Mouse (Mus musculus) kidney, adult 2 months (tissue): ENCODE results near the gene Il34. TPM values are rescaled to one million over a fixed set of nuclear protein-coding genes. Genes with fewer than 3 reads are reported as not detected.

Experiments used
- DNase-seq: peaks from one replicate; pipeline ENCODE4 v3.0.0; 2021
- H3K27ac ChIP-seq: fragments of 200-500 bp; 2 replicates; pipeline ENCODE4 v1.5.1; 2012; ENCODE audit warnings: low read depth, low read length, control low read depth, inconsistent platforms; ENCODE audit not compliant: insufficient read depth
- H3K27me3 ChIP-seq: fragments of 200-500 bp; replicated peaks from 2 replicates; pipeline ENCODE4 v1.6.1; 2012; ENCODE audit warnings: mild to moderate bottlenecking, moderate library complexity, low read length, inconsistent platforms; ENCODE audit not compliant: control insufficient read depth, insufficient read depth
- H3K36me3 ChIP-seq: fragments of 200-500 bp; 2 replicates; pipeline ENCODE4 v1.6.1; 2012; ENCODE audit warnings: mild to moderate bottlenecking, moderate library complexity, low read length, inconsistent platforms; ENCODE audit not compliant: control insufficient read depth, insufficient read depth
- H3K4me1 ChIP-seq: fragments of 200-500 bp; 2 replicates; pipeline ENCODE4 v1.6.1; 2011; ENCODE audit warnings: low read length; ENCODE audit not compliant: control insufficient read depth, insufficient read depth
- H3K4me3 ChIP-seq: fragments of 200-500 bp; 2 replicates; pipeline ENCODE4 v1.5.1; 2011; ENCODE audit warnings: mild to moderate bottlenecking, low read depth, low read length, control low read depth; ENCODE audit not compliant: insufficient read depth
- CTCF ChIP-seq: fragments of 200-500 bp; conservative IDR thresholded peaks from 2 replicates; pipeline ENCODE4 v1.5.1; 2011; ENCODE audit warnings: low read depth, mild to moderate bottlenecking, control low read depth, low read length, moderate library complexity, mixed read lengths; ENCODE audit not compliant: insufficient read depth, insufficient read length
- POLR2A ChIP-seq: fragments of 200-500 bp; IDR thresholded peaks from one replicate; pipeline ENCODE4 v1.6.1; 2011; ENCODE audit warnings: low read depth, low read length, control low read depth
- WGBS: fragments of 180-500 bp; shearing (Covaris S2); methylation state at CpG from one replicate; pipeline ENCODE4 v1.1.7; 2018; 5-methylcytosine and 5-hydroxymethylcytosine counted together
- polyA plus RNA-seq: library from polyadenylated mRNA; depleted of rRNA; stranded (reverse); fragments of >200 nt; gene quantifications from 2 replicates; pipeline ENCODE4 v1.2.3, GENCODE M21; 2012

The Il34 gene
- polyA plus RNA-seq, 1 experiment: 21.8 TPM

DNA sequence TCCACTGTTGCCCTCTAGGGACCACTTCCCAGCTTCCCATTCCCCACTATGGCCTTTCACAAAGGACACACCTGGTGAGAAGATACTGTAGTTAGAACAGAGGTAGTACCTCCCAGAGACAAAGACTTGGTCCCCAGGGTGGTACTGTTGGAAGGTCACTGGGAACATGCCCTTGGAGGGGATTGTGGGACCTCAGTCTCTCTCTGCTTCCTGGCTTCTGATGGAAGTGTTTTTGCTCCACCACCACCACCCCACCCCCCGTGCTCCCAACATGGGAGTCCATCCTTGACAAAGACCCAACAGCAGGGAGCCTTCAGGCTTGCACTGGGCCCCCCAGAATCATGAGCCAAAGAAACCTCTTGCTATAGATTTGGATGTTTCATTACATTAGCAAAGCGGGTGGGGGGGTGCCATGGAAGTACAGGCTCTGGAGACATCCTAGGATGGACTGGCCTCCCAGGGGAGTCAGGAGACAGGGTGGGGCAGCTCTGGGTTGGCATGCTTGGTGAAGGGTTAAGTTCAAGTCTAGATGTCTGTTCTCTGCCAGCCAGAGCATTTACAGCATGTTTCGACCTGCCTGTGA, 99.3 kb downstream of the Il34 start:
- no peaks in the 10 kb centered on the region for H3K27me3 ChIP-seq
- no peaks in the 10 kb centered on the region for H3K36me3 ChIP-seq
- H3K4me3 ChIP-seq: no peak overlapping the region
- no peaks in the 10 kb centered on the region for H3K4me1 ChIP-seq
- no peak overlapping the region for H3K27ac ChIP-seq
- no peak for TF ChIP-seq POLR2A
- TF ChIP-seq CTCF: no peak
- no peak for DNase-seq
- 88% methylated on average over 3 of the region's 3 CpGs for WGBS

DNA sequence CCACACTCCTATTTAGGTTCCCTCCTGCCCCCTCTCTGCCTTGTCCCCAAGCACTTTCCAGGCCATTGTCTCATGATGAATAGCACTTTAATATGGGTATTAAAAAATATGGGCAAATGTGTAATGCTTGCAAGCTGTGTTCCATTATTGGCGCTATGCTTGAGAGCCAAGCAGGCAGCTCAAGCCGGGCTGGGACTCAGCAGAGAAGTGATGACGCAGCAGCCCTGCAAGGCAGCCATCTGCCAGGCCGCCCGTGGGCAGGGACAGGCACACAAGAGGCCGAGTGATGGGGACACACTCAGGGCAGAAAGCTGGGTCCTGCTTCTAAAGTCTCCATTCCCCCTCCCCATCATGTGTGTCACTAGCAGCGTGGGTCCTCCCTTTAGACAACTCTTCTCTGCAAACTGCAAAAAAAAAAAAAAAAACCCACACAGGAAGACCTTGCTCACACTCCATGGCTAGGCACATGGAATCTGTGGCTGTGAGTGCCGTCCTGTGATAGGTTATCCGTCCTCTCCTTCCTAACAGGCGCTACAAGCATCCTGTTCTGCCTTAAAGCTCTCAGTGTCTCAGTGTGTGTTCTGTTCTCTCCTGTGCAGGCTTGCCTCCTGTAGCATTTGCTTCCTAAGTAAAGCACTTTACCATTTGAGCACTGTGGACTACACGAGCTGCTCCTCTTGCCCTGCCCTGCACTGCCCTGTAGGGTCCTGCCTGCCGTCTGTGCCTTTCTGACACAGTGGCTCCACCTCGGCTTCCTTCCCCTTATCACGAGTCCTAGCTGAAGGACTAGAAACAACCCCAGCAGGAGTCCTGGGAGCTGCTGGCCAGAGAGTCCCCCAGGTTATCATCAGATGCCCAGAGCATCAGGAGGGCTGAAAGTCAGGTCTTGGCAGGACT, 100.1 kb downstream of the Il34 start:
- Histone ChIP-seq H3K27ac (no peak overlapping the region), H3K27me3 (no peaks in the 10 kb centered on the region), H3K4me1 (no peaks in the 10 kb centered on the region), H3K36me3 (no peaks in the 10 kb centered on the region), H3K4me3 (no peak overlapping the region)
- TF ChIP-seq POLR2A (no peak), CTCF (no peak)
- no peak for DNase-seq
- 70% methylated on average over 14 of the region's 14 CpGs for WGBS

DNA sequence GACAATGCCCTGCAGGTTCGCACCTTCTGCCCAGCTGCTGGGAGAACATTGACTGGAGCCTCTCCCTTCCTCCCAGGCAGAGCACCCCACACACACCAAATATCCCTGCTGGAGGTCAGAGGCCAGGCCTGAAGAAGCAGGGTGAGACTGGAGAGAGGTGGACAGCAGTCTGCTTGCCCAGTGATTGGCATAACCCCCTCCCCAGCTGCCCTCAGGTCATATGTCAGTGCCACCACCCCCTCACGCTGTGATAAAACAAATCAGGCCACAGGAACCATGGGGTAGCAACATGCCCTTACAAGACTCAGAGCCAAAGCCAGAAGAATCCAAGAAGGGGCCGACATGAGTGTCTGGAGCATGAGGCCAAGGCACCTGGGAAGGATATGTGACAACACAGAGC, 101.6 kb downstream of the Il34 start:
- 76% methylated on average over 3 of the region's 3 CpGs for WGBS

DNA sequence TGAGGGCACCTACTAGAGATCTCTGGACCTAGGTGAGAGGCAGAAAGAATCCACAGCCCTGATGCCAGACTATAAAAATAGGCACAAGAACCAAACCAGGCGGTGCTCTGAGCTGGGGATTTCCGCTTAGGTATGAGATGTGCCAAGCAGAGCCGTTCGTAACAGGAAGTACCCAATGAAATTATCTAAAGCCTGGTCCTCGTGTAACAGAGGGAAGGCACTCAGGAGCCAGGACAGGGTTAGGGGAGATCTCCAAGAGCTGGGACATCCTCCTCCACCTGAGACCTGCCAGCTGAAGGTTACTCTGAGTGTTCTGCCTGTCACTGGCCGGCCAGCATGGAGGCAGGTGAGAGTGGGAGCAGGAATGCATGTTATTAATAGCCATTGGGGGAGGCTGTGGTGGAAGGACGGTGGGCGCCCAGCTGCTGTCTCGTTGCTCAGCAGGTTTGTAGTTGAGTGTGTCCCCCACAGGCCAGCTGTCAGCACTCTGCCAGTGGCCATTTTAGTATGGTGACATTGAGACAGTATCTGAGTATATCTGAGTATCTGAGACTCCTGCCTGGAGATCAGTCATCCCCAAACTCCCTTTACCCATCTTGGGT, 102.2 kb downstream of the Il34 start:
- no peak for TF ChIP-seq POLR2A
- TF ChIP-seq CTCF: no peak
- Histone ChIP-seq H3K4me3 (no peak overlapping the region), H3K27me3 (no peaks in the 10 kb centered on the region), H3K4me1 (no peaks in the 10 kb centered on the region), H3K36me3 (no peaks in the 10 kb centered on the region), H3K27ac (no peak overlapping the region)
- WGBS: 55% methylated on average over 9 of the region's 9 CpGs
- DNase-seq: no peak

More for the DNA sequence above, 101.6 kb downstream of the Il34 start:
- no peak for TF ChIP-seq POLR2A
- no peak for TF ChIP-seq CTCF
- Histone ChIP-seq H3K4me3 (no peak overlapping the region), H3K27ac (no peak overlapping the region), H3K4me1 (no peaks in the 10 kb centered on the region), H3K36me3 (no peaks in the 10 kb centered on the region), H3K27me3 (no peaks in the 10 kb centered on the region)
- no peak for DNase-seq

DNA sequence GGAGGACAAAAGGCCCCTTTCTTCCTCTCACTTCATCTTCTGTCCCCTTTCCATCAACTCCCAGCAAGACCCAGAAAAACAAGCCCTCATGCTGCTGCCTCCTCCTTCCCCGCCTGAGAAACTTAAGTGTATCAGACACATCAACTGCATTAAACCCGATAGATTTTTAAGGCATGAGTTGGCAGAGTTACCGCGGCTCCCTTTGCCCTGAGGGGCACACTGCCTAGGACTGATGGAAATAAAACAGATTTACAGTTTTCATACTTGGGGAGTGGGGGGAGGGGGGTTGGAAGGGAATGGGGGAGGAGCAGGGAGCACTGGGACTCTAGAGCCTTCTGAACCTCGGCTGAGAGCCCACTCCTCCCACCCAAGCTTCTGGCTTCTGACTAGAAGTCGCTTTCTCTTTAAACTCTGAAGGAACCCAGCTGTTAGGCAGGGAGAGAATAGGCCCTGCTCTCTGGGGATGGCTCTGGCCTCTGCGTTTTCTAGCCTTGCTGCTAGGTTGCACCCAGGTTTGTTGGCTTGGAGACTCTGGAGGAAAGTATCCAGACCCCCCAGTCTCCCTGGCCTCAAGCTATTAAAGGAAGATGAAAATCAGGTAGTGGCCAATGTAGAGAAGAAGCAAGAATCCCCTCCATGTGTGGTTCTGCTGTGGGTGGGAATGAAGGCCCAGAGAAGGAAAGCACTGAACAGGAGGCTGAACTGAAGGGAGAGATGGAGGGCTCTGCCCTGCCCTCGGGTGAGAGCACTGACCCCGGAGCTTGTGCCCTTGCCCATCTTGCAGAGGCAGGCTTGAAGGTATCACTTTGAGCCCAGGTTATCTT, 102.9 kb downstream of the Il34 start:
- Histone ChIP-seq H3K4me3 (no peak overlapping the region), H3K36me3 (no peaks in the 10 kb centered on the region), H3K27me3 (no peaks in the 10 kb centered on the region), H3K27ac (no peak overlapping the region), H3K4me1 (no peaks in the 10 kb centered on the region)
- TF ChIP-seq CTCF: no peak
- no peak for TF ChIP-seq POLR2A
- 42% methylated on average over 9 of the region's 9 CpGs for WGBS
- DNase-seq: peak; percentile 38

DNA sequence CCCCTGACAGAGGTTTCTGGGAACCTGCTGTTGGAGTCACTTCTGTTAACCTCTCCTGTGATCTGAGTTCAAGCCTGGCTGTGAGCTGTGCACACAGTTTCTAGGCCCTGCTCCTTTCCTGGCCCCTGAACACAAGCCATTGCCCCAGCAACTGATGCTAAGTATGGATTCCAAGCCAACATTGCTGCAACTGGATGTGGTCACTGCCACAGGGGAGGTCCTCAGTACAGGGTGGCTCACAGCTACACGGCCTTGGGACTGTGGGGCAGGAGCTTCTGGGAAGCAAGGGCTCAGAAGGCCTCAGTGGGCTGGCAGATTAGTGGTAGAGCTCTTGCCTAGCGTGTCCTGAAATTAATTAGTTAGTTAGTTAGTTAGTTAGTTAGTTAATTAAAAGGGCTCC, 105.2 kb downstream of the Il34 start:
- DNase-seq: no peak
- Histone ChIP-seq H3K27me3 (no peaks in the 10 kb centered on the region), H3K4me3 (no peak overlapping the region), H3K27ac (no peak overlapping the region), H3K36me3 (no peaks in the 10 kb centered on the region), H3K4me1 (no peaks in the 10 kb centered on the region)
- WGBS: 82% methylated on average over 2 of the region's 2 CpGs
- TF ChIP-seq POLR2A: no peak
- TF ChIP-seq CTCF: no peak

DNA sequence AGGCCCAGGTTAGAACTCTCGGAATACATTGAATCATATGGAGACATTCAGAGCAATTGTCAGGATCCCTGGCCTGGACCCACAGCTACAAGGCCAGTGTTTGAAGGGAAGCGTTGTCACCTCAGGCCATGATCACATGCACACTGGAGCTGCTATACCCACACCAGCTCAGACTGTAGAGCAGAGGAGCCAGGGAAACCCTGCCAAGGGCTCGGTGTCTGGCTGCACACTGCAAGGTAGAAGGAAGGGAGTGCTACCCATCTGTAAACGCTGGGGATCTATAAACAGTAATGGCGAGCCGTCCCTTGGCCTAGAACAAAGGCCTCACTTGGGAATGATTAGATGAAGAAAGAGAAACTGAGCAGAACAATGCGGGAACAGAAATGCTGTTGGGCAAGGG, 106.2 kb downstream of the Il34 start:
- no peak for DNase-seq
- H3K4me3 ChIP-seq: no peak overlapping the region
- 90% methylated on average over 7 of the region's 7 CpGs for WGBS
- no peak for TF ChIP-seq POLR2A
- no peak for TF ChIP-seq CTCF
- no peaks in the 10 kb centered on the region for H3K4me1 ChIP-seq
- no peaks in the 10 kb centered on the region for H3K27me3 ChIP-seq
- no peak overlapping the region for H3K27ac ChIP-seq
- H3K36me3 ChIP-seq: no peaks in the 10 kb centered on the region
